Mouse (Mus musculus) c-Kit-negative CD71-positive TER-119-positive erythroid progenitor cells, embryonic 14.5 days (primary cell): Measurements from ENCODE around the gene Gcg.

ENCODE experiments used
- DNase-seq: peaks from one replicate; pipeline ENCODE4 v3.0.0-alpha.2; 2013; ENCODE audit warnings: low read depth, low spot score

Gene Gcg

GRCm38 (mm10) chr2:62460231-62460710 is 23.2 kb downstream of the Gcg start:
- DNase-seq: no peak

- no peak for DNase-seq
Measured at GRCm38 (mm10) chr2:62459241-62460174, 23.9 kb downstream of the Gcg start.

DNA sequence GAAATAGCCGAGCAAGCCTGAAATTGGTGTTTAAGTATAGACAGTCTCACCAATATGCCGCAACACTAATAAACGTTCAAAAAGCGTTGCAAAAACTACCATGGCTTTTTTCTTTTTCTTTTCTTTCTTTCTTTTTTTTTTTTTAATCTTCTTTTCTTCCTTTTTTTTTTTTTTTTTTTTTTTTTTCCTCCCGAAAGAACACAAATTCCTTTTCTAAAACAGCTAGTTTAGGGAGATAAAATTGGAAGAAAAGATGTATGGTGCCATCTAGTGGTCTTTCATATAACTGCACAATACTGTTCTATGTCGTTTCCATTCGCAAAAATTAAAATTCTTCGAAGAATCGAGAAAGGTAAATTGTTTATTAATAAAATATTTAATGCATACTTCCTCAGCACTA is 25.4 kb downstream of the Gcg start:
- DNase-seq: peak; percentile 9

DNA sequence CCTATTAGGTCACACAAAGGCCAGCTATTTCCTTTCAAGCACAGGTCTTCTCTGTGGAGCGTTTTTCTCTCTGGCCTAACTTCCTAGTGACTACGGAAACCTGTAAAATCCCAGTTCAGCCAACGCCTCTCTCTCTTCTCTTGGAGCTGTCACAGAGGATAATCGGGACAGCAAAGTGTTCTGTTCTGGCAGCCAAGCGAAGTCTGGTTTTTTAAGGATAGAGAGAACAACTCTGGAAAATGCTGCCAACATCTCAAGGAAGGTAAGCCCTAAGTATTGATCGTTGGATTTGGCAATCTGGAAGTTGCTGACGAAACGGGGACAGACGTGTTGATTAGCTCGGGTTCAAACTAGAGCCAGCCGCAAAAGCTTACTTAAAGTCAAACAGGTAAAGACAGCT is 28.5 kb downstream of the Gcg start:
- no peak for DNase-seq

- DNase-seq: no peak
Measured at GRCm38 (mm10) chr2:62454033-62454432, 29.4 kb downstream of the Gcg start.

DNA sequence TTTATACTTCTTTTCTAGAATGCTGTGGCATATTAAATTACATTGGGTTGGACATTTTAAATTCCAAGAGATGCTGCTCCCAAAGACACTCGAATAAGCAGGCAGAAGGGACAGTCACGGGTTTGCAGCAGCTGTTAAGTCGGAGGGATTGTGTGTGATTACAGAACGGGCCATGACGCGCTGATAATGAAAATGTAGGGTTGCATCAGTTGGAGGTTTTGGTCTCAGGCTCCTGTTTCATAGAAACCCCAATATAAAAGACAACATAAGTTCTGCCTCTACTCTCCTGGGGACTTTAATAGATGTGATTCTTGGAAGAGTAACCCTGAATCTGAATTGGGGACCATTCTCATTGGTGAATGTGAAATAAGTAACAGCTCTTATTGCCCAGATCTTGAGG is 33.1 kb downstream of the Gcg start:
- DNase-seq: no peak

DNA sequence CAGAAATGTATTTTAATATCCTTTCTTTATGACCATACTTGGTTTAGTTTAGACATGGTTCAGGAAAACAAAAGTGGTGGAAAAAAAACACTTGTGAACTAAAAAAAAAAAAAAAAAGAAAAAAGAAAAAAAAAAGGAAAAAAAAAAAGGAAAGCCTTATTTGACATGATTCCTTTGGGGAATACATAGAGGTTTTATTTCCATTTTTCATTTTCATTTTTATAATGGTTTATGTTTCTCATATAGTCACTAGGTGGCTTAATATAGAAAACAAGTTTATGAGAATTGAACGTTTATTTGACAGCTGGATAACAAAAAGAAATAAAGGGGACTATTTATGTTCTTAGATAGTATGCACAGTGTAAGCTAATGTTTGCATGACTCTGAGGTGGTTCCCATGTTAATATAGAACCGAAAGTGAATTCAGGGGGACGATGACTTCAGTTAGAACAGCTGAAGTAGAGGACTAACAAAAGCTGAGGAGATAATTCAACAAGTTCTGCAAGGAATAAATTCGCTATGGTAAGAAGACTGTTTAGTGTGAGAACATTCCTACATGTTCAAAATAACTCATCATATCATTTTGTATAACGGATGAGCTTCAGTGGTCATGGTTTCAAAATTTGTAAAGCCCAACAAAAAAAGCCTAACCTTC is 33.6 kb downstream of the Gcg start:
- DNase-seq: no peak

GRCm38 (mm10) chr2:62440802-62441544 is 42.5 kb downstream of the Gcg start:
- DNase-seq: peak; percentile 37

GRCm38 (mm10) chr2:62440083-62440482 is 43.4 kb downstream of the Gcg start:
- no peak for DNase-seq

DNA sequence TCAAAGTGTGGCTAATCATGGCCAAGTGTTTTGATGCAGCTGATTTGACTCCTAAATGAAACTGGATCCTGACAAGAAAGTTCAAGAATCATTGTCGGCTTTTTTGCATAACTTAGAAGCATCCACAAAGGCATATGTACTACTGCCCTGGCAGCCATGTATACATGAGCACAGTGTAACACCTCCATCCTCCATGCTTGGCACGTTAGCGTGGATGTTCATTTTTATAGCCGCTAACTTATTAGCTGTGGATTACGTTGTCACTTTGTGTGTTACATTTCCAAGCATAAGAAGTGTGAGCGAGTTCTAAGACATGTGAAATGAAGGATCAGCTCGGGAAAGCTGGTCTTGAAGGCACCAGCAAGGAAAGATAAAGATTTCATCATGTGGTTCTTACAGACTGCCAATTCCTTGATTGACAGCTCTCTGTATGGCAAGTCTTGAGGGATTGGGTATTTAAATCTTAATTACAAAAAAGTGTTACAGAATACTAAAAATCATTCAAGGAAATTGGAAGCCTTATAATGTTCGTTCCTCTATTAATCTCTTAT is 52.1 kb downstream of the Gcg start:
- no peak for DNase-seq

- no peak for DNase-seq
Measured at GRCm38 (mm10) chr2:62425941-62426340, 57.5 kb downstream of the Gcg start.
